Mouse (Mus musculus) neutrophil, adult 5-6 weeks (primary cell): ENCODE results near the gene Gm6176. TPM values are rescaled to one million over a fixed set of nuclear protein-coding genes. Genes with fewer than 3 reads are reported as not detected.
"Not testable (repeated sequence)": the region's sequence is repeated elsewhere in the genome, so short reads cannot be mapped to it uniquely, and the experiment has no call there.

ENCODE experiments used
- ATAC-seq: fragments of 151-379, 151-347 bp; 2 replicates; pipeline ENCODE4 v1.8.0; 2017; ENCODE audit warnings: mild to moderate bottlenecking, moderate TSS enrichment; ENCODE audit not compliant: insufficient number of reproducible peaks, poor library complexity, low FRiP score, severe bottlenecking; ENCODE audit errors: extremely low read depth
- total RNA-seq: library from RNA; stranded (forward); fragments of 200-1000 nt; gene quantifications from 2 replicates; pipeline ENCODE4 v1.2.3, GENCODE M21; 2017

The Gm6176 gene
- total RNA-seq = not detected in 2 replicates

- not testable (repeated sequence) for ATAC-seq
These were observed at the start of gene Gm6176 for GRCm38 (mm10) chr7:22056205-22056604. TSS of gene Gm6176 (minus strand) at chr7:22056305.

GRCm38 (mm10) chr7:22068757-22069156, 12.7 kb upstream of the Gm6176 start, which contains the start of gene Vmn1r139:
TSS of gene Vmn1r139 (plus strand) at chr7:22069057.
- not testable (repeated sequence) for ATAC-seq

- ATAC-seq = not testable (repeated sequence)
These were observed 27.3 kb downstream of the Gm6176 start, which contains the start of gene Vmn1r138 for GRCm38 (mm10) chr7:22028797-22029196. TSS of gene Vmn1r138 (minus strand) at chr7:22028897.

Other genes starting within 250 kb of the Gm6176 start
- gene Vmn1r135, start 224.0 kb downstream of the Gm6176 start, total RNA-seq = not detected in 2 replicates
- gene Gm5725, start 212.0 kb downstream of the Gm6176 start, total RNA-seq = not detected in 2 replicates
- gene Gm5891, start 135.0 kb downstream of the Gm6176 start, total RNA-seq = not detected in 2 replicates
- gene Vmn1r137, start 61.7 kb downstream of the Gm6176 start, total RNA-seq = not detected in 2 replicates
- not detected in 2 replicates for gene Vmn1r138, start 27.4 kb downstream of the Gm6176 start, total RNA-seq
- gene Vmn1r139, start 12.8 kb upstream of the Gm6176 start, total RNA-seq = not detected in 2 replicates
- gene Gm16451, start 61.9 kb upstream of the Gm6176 start, total RNA-seq = not detected in 2 replicates
- not detected in 2 replicates for gene Gm10666, start 78.4 kb upstream of the Gm6176 start, total RNA-seq
- gene Vmn1r142, start 107.7 kb upstream of the Gm6176 start, total RNA-seq = not detected in 2 replicates
- not detected in 2 replicates for gene Vmn1r143, start 133.1 kb upstream of the Gm6176 start, total RNA-seq
- gene Gm8653, start 145.0 kb upstream of the Gm6176 start, total RNA-seq = not detected in 2 replicates
- not detected in 2 replicates for gene Gm8453, start 173.2 kb upstream of the Gm6176 start, total RNA-seq